Mouse (Mus musculus) cortical plate, adult 2 months (tissue): ENCODE measurements around the gene Golga5.

Experiments
- CTCF ChIP-seq: fragments of 200-500 bp; IDR thresholded peaks from 2 replicates; pipeline ENCODE4 v1.5.1; 2011; ENCODE audit warnings: mild to moderate bottlenecking, control low read depth, low read length; ENCODE audit not compliant: insufficient read depth; ENCODE audit errors: extremely low read depth
- POLR2A ChIP-seq: fragments of 200-500 bp; IDR thresholded peaks from 2 replicates; pipeline ENCODE4 v1.6.1; 2011; ENCODE audit warnings: mild to moderate bottlenecking, low read length, control low read depth; ENCODE audit not compliant: insufficient read depth; ENCODE audit errors: extremely low read depth

- TF ChIP-seq CTCF, result no peak
- TF ChIP-seq POLR2A, result no peak
Observed at GRCm38 (mm10) chr12:102460014-102460413, 8.9 kb upstream of the Golga5 start.
